In the genomic region with DNA sequence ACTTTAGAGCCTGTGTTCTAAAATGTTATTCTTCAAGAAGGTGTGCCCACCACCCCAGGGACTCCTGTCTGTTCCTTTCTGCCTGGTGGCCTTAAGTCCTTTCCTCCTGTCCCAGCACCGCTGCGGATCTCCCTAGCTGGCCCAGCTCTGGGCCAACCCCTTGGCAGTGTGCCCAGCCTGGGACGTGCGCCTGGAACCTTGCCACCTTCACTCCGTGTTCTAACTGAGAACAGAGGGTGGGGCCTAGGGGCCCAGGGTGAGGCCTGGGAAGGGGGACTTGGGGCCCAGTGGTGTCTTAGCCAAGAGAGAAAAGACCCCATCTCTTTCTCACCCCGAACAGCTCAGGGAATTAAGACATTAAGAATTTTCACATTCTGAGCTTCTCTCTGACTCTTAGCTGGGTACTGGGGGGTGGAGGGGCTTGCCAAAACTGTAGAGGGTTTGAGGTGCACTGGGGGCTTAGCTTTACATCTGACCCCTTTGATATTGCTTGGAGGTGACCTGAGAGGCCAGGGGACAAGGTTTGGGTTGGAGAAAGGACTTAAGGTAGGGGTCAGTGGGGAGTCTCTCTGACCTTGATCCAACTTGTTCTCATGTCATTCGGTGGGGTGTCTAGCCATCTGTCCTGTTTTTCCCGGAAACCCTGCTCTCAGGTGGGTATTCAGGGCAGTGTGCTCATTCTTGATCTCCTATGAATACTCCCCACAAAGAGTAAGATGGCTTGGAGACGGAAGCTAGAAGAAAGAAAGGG, we compare ENCODE assay signal across 8 mouse cellular contexts. TPM values are rescaled to one million over a fixed set of nuclear protein-coding genes. Genes with fewer than 3 reads are reported as not detected.
A peak's percentile ranks its signal among the peaks of the same experiment; 100 is the strongest.
DNase-seq lines count a peak whose midpoint lies in the region; ATAC-seq and TF ChIP-seq lines count a peak whose summit lies in the region.

No protein-coding gene starts in this region.

- H3K4me3 ChIP-seq in forebrain, postnatal 0 days (ENCODE audit: low read depth, low read length) = no peak overlapping the region
- peak overlapping the region; percentile 73 for H3K4me3 ChIP-seq in lung, embryonic 16.5 days (ENCODE audit: low read length)

- ATAC-seq in forebrain, postnatal 0 days = 0 out of 2 replicates have a peak, but pooled peaks have one; percentile 6
- ATAC-seq in lung, embryonic 16.5 days (ENCODE audit: low read depth) = peak; percentile 46

- peaks cover 15% of the 10 kb centered on the region; the same call in 1 of the 2 replicates for H3K4me1 ChIP-seq in forebrain, postnatal 0 days (ENCODE audit: insufficient read depth)
- H3K4me1 ChIP-seq in lung, embryonic 16.5 days (replicated peaks; ENCODE audit: control insufficient read depth, insufficient read depth, low read length) = peaks cover 46% of the 10 kb centered on the region

- WGBS in forebrain, postnatal 0 days = 11% methylated on average over 9 of the region's 9 CpGs
- 12% methylated on average over 9 of the region's 9 CpGs for WGBS in lung, embryonic 16.5 days

- H3K4me2 ChIP-seq in forebrain, postnatal 0 days (ENCODE audit: low read depth) = peak overlapping the region; percentile 68
- H3K4me2 ChIP-seq in lung, embryonic 16.5 days (ENCODE audit: low read depth, low read length) = peak overlapping the region; percentile 68

- no peak for TF ChIP-seq CTCF in forebrain, postnatal 0 days (IDR thresholded peaks at IDR 0.05; ENCODE audit: low read depth)

- peak; percentile 77 for DNase-seq in 416B (ENCODE audit: low read depth)
- peak; percentile 51 for DNase-seq in c-Kit-negative CD71-positive TER-119-positive erythroid progenitor cells, embryonic 14.5 days (ENCODE audit: low read depth, low spot score)
- peak; percentile 86 for DNase-seq in forebrain, postnatal 0 days
- DNase-seq in heart, postnatal 36 days = peak; percentile 98 to 99
- peak; percentile 87 for DNase-seq in layer of hippocampus, adult 9-11 months
- DNase-seq in retina, postnatal 1 day = peak; percentile 95
- peak; percentile 89 to 94 for DNase-seq in urinary bladder, adult 18-20 months (ENCODE audit: low spot score in 2 of 2)

- peak overlapping the region; percentile 73 for H3K27ac ChIP-seq in forebrain, postnatal 0 days (ENCODE audit: low read depth, low read length)
- H3K27ac ChIP-seq in lung, embryonic 16.5 days (ENCODE audit: low read length) = peak overlapping the region; percentile 100

- no peaks in the 10 kb centered on the region for H3K9me3 ChIP-seq in forebrain, postnatal 0 days (ENCODE audit: low read length)
- no peaks in the 10 kb centered on the region for H3K9me3 ChIP-seq in lung, embryonic 16.5 days (ENCODE audit: control insufficient read depth, low read length)

- no peaks in the 10 kb centered on the region; the same call in 1 of the 2 replicates for H3K27me3 ChIP-seq in forebrain, postnatal 0 days (ENCODE audit: insufficient read depth, low read length)
- H3K27me3 ChIP-seq in lung, embryonic 16.5 days (ENCODE audit: control insufficient read depth, insufficient read depth, low read depth, low read length) = no peaks in the 10 kb centered on the region

- H3K9ac ChIP-seq in forebrain, postnatal 0 days = 0 out of 2 replicates have a peak overlapping the region, but pooled peaks have one; percentile 14
- peak overlapping the region; percentile 91 for H3K9ac ChIP-seq in lung, embryonic 16.5 days (ENCODE audit: low read length)

- intact Hi-C loops in heart, postnatal 36 days (cut with DNase I) = no loop called here

- H3K36me3 ChIP-seq in forebrain, postnatal 0 days (ENCODE audit: insufficient read depth) = no peaks in the 10 kb centered on the region
- H3K36me3 ChIP-seq in lung, embryonic 16.5 days (ENCODE audit: control insufficient read depth, insufficient read depth, low read length) = peaks cover 4% of the 10 kb centered on the region; the same call in 1 of the 2 replicates

RNA-seq across cellular contexts. Expression of a gene that starts 2.0 kb away (rescaled TPM):
- total RNA-seq in forebrain, postnatal 0 days (2014; rRNA removed) = 7.2 and 12.2 TPM in 2 replicates
- polyA plus RNA-seq in forebrain, postnatal 0 days (2015; fragmentation: Nextera tagmentation; extraction: Ambion mirVana) = 1.1 and 2.0 TPM in 2 replicates
- 1 to 10 TPM; 2.5 to 2.6 TPM for total RNA-seq in heart, postnatal 36 days (2021)
- polyA plus RNA-seq in lung, embryonic 16.5 days (2015; fragmentation: Nextera tagmentation; extraction: Ambion mirVana) = 56.0 and 57.0 TPM in 2 replicates

RNA-seq across cellular contexts. Expression of a gene that starts 13.6 kb away (rescaled TPM):
- total RNA-seq in forebrain, postnatal 0 days (2014; rRNA removed) = 2.3 and 5.1 TPM in 2 replicates
- 3.3 and 5.7 TPM in 2 replicates for polyA plus RNA-seq in forebrain, postnatal 0 days (2015; fragmentation: Nextera tagmentation; extraction: Ambion mirVana)
- under 1 TPM; 0.14 to 0.16 TPM for total RNA-seq in heart, postnatal 36 days (2021)
- polyA plus RNA-seq in lung, embryonic 16.5 days (2015; fragmentation: Nextera tagmentation; extraction: Ambion mirVana) = 0.28 and 0.50 TPM in 2 replicates

RNA-seq across cellular contexts. Expression of a gene that starts 32.5 kb away (rescaled TPM):
- total RNA-seq in forebrain, postnatal 0 days (2014; rRNA removed) = 56.6 and 65.7 TPM in 2 replicates
- polyA plus RNA-seq in forebrain, postnatal 0 days (2015; fragmentation: Nextera tagmentation; extraction: Ambion mirVana) = 129 and 137 TPM in 2 replicates
- 100 to 1,000 TPM; 107 to 109 TPM for total RNA-seq in heart, postnatal 36 days (2021)
- 104 and 105 TPM in 2 replicates for polyA plus RNA-seq in lung, embryonic 16.5 days (2015; fragmentation: Nextera tagmentation; extraction: Ambion mirVana)
